ENCODE assay signal across 15 mouse cellular contexts in genomic region chr7:137674596-137674995, GRCm38 (mm10).
DNase-seq lines count a peak whose midpoint lies in the region; TF ChIP-seq lines count a peak whose summit lies in the region.
"Had no signal": no experiment of that assay in that cellular context is flagged by ENCODE, and none has a peak within 500 bp of the region (broad histone marks: within the 10 kb centered on the region; RNA-seq: fewer than 3 reads in every experiment).

No protein-coding gene starts in this region.

- peak; percentile 11 to 13 for DNase-seq in layer of hippocampus, adult 2 months (ENCODE audit: low spot score in 2 of 2)
- DNase-seq in layer of hippocampus, adult 9-10 months (ENCODE audit: low spot score) = no peak
- DNase-seq in layer of hippocampus, adult 9-11 months = peak; percentile 19
- peak; percentile 71 for DNase-seq in left cerebral cortex, postnatal 4 days
- DNase-seq in thymus, adult 18-20 months = no peak
- no peak for DNase-seq in gastrocnemius, adult 18-20 months (ENCODE audit: low spot score)
- no peak for DNase-seq in embryo, embryonic 11 days
- DNase-seq: adrenal gland, postnatal 25 days; heart, postnatal 10 days; kidney, adult 9 months; liver, embryonic 13.5 days; lung, postnatal 10 days had no signal

- no peak overlapping the region for H3K27ac ChIP-seq in layer of hippocampus, adult 2 months
- H3K27ac ChIP-seq: heart, adult 2 months; hindbrain, embryonic 15.5 days; liver, embryonic 13.5 days had no signal

- intact Hi-C loops in left cerebral cortex, postnatal 4 days (cut with DNase I) = no loop called here

- no peak overlapping the region for H3K4me3 ChIP-seq in layer of hippocampus, adult 2 months
- H3K4me3 ChIP-seq: heart, adult 2 months; hindbrain, embryonic 15.5 days; liver, embryonic 13.5 days; myocyte had no signal

- TF ChIP-seq CTCF in layer of hippocampus, adult 2 months (conservative IDR thresholded peaks at IDR 0.05) = no peak

Comparison
In these comparisons a context has a peak if more than half of its experiments do, and no peak if none do; other contexts are left out.
1. DNase-seq: peak in layer of hippocampus, adult 2 months (2 of 2), layer of hippocampus, adult 9-11 months (single experiment) and left cerebral cortex, postnatal 4 days (single experiment); none in layer of hippocampus, adult 9-10 months (single experiment), thymus, adult 18-20 months (0 of 2), gastrocnemius, adult 18-20 months (single experiment) and embryo, embryonic 11 days (single experiment).